Mouse (Mus musculus): ENCODE measurements around the gene Rdm1. TPM values are rescaled to one million over a fixed set of nuclear protein-coding genes. Genes with fewer than 3 reads are reported as not detected.
"Not testable (repeated sequence)": the region's sequence is repeated elsewhere in the genome, so short reads cannot be mapped to it uniquely, and the experiment has no call there.

Gene Rdm1
- polyA plus RNA-seq, 2 experiments, result 35.5 to 39.2 TPM

DNA sequence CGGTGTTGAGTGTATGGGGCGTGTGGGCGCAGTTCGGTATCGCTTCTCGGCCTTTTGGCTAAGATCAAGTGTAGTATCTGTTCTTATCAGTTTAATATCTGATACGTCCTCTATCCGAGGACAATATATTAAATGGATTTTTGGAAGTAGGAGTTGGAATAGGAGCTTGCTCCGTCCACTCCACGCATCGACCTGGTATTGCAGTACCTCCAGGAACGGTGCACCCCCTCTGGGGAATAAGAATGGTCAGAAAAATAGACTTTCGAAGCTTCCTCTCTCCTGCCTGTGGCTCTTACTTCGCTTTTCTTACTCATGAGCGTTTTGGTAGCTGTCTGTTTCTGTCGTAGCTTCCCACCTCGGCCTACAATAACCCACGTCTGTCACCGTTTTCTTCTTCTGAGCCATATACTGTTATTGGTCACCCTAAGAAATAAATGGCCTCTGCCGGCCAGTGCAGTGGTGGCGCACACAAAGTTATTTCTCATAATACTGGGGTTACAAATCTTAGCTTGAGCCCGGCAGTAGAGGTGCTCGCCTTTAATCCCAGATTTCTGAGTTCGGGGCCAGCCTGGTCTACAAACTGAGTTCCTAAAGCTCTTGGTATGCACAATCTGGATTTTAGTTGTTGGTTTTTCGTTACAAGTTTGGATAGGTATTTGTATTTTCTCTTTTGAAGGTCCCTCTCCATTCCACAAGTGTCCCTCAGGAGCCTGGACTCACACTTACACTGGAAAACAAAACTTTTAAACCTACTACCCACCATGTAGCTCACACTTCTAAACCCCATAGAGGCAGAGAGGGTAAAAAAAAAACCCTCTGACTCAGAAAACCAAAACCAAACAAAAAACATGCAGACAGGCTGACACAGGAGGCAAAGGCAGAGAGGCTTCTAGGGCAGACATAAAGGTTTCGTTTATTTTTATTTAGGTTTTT is 15.0 kb downstream of the Rdm1 start:
- peak overlapping the region; percentile 51 for H3K9ac ChIP-seq (ENCODE audit: low read depth, low read length, severe bottlenecking)
- peak; percentile 81 for ATAC-seq (ENCODE audit: low FRiP score, low read depth)
- 4% methylated on average over 12 of the region's 26 CpGs for WGBS
- H3K36me3 ChIP-seq (ENCODE audit: control insufficient read depth, insufficient read depth, low read length); H3K27me3 ChIP-seq (ENCODE audit: control insufficient read depth, insufficient read depth, low read length); H3K4me3 ChIP-seq (replicated peaks; ENCODE audit: low read length); H3K9me3 ChIP-seq (ENCODE audit: control insufficient read depth, low read length); H3K4me1 ChIP-seq (ENCODE audit: control insufficient read depth, insufficient read depth, low read length): not testable (repeated sequence)
- H3K4me2 ChIP-seq (replicated peaks; ENCODE audit: low read depth, low read length, severe bottlenecking), result peak overlapping the region; percentile 51; the same call in 1 of the 2 replicates
- peak overlapping the region; percentile 82 for H3K27ac ChIP-seq (replicated peaks; ENCODE audit: low read depth, low read length)
- TF ChIP-seq POLR2A (IDR thresholded peaks at IDR 0.05; ENCODE audit: borderline replicate concordance, extremely low read depth, insufficient read depth, insufficient read length), result peak; percentile 32; the same call in 1 of the 2 replicates
- peak; percentile 79 for DNase-seq (ENCODE audit: low spot score)

- H3K9ac ChIP-seq (ENCODE audit: low read depth, low read length, severe bottlenecking), result no peak overlapping the region
- H3K4me3 ChIP-seq (replicated peaks; ENCODE audit: low read length), result no peak overlapping the region
- H3K4me2 ChIP-seq (replicated peaks; ENCODE audit: low read depth, low read length, severe bottlenecking), result no peak overlapping the region
- ATAC-seq (ENCODE audit: low FRiP score, low read depth) (no peak), DNase-seq (ENCODE audit: low spot score) (no peak)
- no peaks in the 10 kb centered on the region for H3K27me3 ChIP-seq (ENCODE audit: control insufficient read depth, insufficient read depth, low read length)
- no peaks in the 10 kb centered on the region for H3K36me3 ChIP-seq (ENCODE audit: control insufficient read depth, insufficient read depth, low read length)
- 49% methylated on average over 5 of the region's 5 CpGs for WGBS
- no peak for TF ChIP-seq POLR2A (IDR thresholded peaks at IDR 0.05; ENCODE audit: borderline replicate concordance, extremely low read depth, insufficient read depth, insufficient read length)
- H3K27ac ChIP-seq (replicated peaks; ENCODE audit: low read depth, low read length), result no peak overlapping the region
- H3K4me1 ChIP-seq (ENCODE audit: control insufficient read depth, insufficient read depth, low read length), result no peaks in the 10 kb centered on the region
- no peaks in the 10 kb centered on the region for H3K9me3 ChIP-seq (ENCODE audit: control insufficient read depth, low read length)
Measured at GRCm38 (mm10) chr11:101642931-101643330, 15.9 kb downstream of the Rdm1 start.

DNA sequence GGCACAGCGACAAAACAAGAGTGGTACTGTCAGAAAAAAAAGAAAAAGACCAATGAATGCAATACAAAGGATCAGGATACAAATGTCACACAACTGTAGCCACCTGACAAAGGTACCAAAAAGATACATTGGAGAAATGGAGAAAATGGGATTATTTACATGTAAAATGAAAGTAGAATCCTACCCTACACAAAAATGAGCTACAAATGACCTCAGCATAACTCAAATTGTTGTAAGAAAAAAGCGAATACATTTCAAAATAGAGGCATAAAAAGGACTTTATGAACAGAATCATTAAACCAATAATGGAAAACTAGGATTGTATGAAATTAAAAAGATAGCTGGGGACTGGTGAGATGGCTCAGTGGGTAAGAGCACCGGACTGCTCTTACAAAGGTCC is 17.6 kb downstream of the Rdm1 start:
- H3K9me3 ChIP-seq (ENCODE audit: control insufficient read depth, low read length), result no peaks in the 10 kb centered on the region
- 52% methylated on average over 3 of the region's 3 CpGs for WGBS

GRCm38 (mm10) chr11:101645043-101645410 is 18.0 kb downstream of the Rdm1 start:
- H3K9me3 ChIP-seq (ENCODE audit: control insufficient read depth, low read length); H3K9ac ChIP-seq (ENCODE audit: low read depth, low read length, severe bottlenecking); H3K36me3 ChIP-seq (ENCODE audit: control insufficient read depth, insufficient read depth, low read length); ATAC-seq (ENCODE audit: low FRiP score, low read depth); DNase-seq (ENCODE audit: low spot score); H3K27me3 ChIP-seq (ENCODE audit: control insufficient read depth, insufficient read depth, low read length); H3K4me2 ChIP-seq (replicated peaks; ENCODE audit: low read depth, low read length, severe bottlenecking); H3K4me1 ChIP-seq (ENCODE audit: control insufficient read depth, insufficient read depth, low read length); H3K4me3 ChIP-seq (replicated peaks; ENCODE audit: low read length); H3K27ac ChIP-seq (replicated peaks; ENCODE audit: low read depth, low read length): not testable (repeated sequence)
- under 1% methylated on average over 4 of the region's 4 CpGs for WGBS

More for the DNA sequence above, 17.6 kb downstream of the Rdm1 start:
- H3K4me1 ChIP-seq (ENCODE audit: control insufficient read depth, insufficient read depth, low read length), result no peaks in the 10 kb centered on the region
- ATAC-seq (ENCODE audit: low FRiP score, low read depth) (no peak), DNase-seq (ENCODE audit: low spot score) (no peak)
- H3K27me3 ChIP-seq (ENCODE audit: control insufficient read depth, insufficient read depth, low read length), result no peaks in the 10 kb centered on the region
- TF ChIP-seq POLR2A (IDR thresholded peaks at IDR 0.05; ENCODE audit: borderline replicate concordance, extremely low read depth, insufficient read depth, insufficient read length), result no peak
- no peaks in the 10 kb centered on the region for H3K36me3 ChIP-seq (ENCODE audit: control insufficient read depth, insufficient read depth, low read length)
- H3K9ac ChIP-seq (ENCODE audit: low read depth, low read length, severe bottlenecking), result no peak overlapping the region
- no peak overlapping the region for H3K4me2 ChIP-seq (replicated peaks; ENCODE audit: low read depth, low read length, severe bottlenecking)
- no peak overlapping the region for H3K27ac ChIP-seq (replicated peaks; ENCODE audit: low read depth, low read length)
- no peak overlapping the region for H3K4me3 ChIP-seq (replicated peaks; ENCODE audit: low read length)

DNA sequence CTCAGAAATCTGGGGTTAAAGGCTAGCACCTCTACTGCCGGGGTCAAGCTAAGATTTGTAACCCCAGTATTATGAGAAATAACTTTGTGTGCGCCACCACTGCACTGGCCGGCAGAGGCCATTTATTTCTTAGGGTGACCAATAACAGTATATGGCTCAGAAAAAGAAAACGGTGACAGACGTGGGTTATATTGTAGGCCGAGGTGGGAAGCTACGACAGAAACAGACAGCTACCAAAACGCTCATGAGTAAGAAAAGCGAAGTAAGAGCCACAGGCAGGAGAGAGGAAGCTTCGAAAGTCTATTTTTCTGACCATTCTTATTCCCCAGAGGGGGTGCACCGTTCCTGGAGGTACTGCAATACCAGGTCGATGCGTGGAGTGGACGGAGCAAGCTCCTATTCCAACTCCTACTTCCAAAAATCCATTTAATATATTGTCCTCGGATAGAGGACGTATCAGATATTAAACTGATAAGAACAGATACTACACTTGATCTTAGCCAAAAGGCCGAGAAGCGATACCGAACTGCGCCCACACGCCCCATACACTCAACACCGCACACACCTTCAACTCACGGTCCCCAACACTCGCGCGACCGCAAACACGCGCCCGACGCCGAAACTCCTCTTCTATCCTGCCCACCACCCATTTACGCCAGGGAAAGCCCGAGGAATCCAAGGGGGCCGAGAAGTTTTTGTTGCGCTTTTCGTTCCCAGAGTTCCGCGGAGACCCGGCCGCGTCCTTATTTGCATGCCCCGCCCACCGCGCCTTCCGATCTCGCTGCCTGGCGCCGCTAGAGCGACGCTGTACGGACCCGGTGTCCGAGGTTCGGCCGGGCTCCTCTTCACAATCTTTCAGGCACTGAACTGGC is 18.7 kb downstream of the Rdm1 start:
- TF ChIP-seq POLR2A (IDR thresholded peaks at IDR 0.05; ENCODE audit: borderline replicate concordance, extremely low read depth, insufficient read depth, insufficient read length), result peak; percentile 30; the same call in 1 of the 2 replicates
- not testable (repeated sequence) for H3K9me3 ChIP-seq (ENCODE audit: control insufficient read depth, low read length); H3K36me3 ChIP-seq (ENCODE audit: control insufficient read depth, insufficient read depth, low read length); H3K4me1 ChIP-seq (ENCODE audit: control insufficient read depth, insufficient read depth, low read length); H3K27me3 ChIP-seq (ENCODE audit: control insufficient read depth, insufficient read depth, low read length)
- peak overlapping the region; percentile 43 for H3K4me2 ChIP-seq (replicated peaks; ENCODE audit: low read depth, low read length, severe bottlenecking)
- WGBS, result under 1% methylated on average over 36 of the region's 56 CpGs
- H3K9ac ChIP-seq (ENCODE audit: low read depth, low read length, severe bottlenecking), result peak overlapping the region; percentile 52; the same call in 1 of the 2 replicates
- peak overlapping the region; percentile 95 for H3K27ac ChIP-seq (replicated peaks; ENCODE audit: low read depth, low read length)
- ATAC-seq (ENCODE audit: low FRiP score, low read depth) (peak; percentile 83), DNase-seq (ENCODE audit: low spot score) (peak; percentile 76)
- peak overlapping the region; percentile 24 for H3K4me3 ChIP-seq (replicated peaks; ENCODE audit: low read length)

DNA sequence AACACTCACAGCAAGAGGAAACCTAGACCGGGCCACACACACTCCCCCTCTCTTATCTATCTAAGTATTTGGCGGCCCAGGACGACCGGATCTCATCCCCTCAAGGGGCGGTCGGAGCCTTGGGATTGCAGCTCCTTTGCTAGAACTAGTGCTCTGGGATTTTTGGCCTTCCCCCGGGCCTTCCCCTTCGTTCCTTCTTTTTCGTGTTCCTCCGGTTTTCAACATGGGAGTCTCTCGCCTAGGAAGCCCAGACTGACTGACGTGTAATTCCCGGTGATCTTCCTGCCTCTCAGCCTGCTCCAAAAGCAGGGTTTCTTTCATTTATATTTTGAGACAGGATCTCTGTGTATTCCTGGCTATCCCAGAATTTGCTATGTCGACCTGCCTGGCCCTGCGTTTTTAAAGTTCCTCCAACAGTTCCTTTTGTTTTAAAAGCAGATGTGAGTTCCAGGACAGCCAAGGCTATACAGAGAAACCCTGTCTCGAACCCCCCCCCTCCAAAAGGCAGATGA is 19.3 kb downstream of the Rdm1 start:
- H3K4me3 ChIP-seq (replicated peaks; ENCODE audit: low read length), result peak overlapping the region; percentile 24
- not testable (repeated sequence) for H3K27me3 ChIP-seq (ENCODE audit: control insufficient read depth, insufficient read depth, low read length); H3K36me3 ChIP-seq (ENCODE audit: control insufficient read depth, insufficient read depth, low read length); DNase-seq (ENCODE audit: low spot score); H3K4me1 ChIP-seq (ENCODE audit: control insufficient read depth, insufficient read depth, low read length); ATAC-seq (ENCODE audit: low FRiP score, low read depth); H3K9me3 ChIP-seq (ENCODE audit: control insufficient read depth, low read length)
- H3K9ac ChIP-seq (ENCODE audit: low read depth, low read length, severe bottlenecking), result peak overlapping the region; percentile 52; the same call in 1 of the 2 replicates
- 17% methylated on average over 12 of the region's 16 CpGs for WGBS
- peak overlapping the region; percentile 95 for H3K27ac ChIP-seq (replicated peaks; ENCODE audit: low read depth, low read length)
- H3K4me2 ChIP-seq (replicated peaks; ENCODE audit: low read depth, low read length, severe bottlenecking), result peak overlapping the region; percentile 43

DNA sequence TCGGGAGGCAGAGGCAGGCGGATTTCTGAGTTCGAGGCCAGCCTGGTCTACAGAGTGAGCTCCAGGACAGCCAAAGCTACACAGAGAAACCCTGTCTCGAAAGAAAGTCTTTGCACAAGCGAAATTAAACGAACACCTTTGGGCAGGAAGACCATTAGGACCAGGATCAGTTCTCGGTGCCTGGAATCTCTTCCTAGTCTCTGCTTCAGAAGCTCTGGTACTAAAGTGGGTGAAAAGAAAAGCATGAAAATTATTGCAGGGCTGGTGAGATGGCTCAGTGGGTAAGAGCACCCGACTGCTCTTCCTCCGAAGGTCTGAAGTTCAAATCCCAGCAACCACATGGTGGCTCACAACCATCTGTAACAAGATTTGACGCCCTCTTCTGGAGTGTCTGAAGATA is 20.1 kb downstream of the Rdm1 start:
- H3K9me3 ChIP-seq (ENCODE audit: control insufficient read depth, low read length); ATAC-seq (ENCODE audit: low FRiP score, low read depth): not testable (repeated sequence)

More for the DNA sequence above, 20.1 kb downstream of the Rdm1 start:
- not testable (repeated sequence) for H3K4me3 ChIP-seq (replicated peaks; ENCODE audit: low read length); DNase-seq (ENCODE audit: low spot score); H3K9ac ChIP-seq (ENCODE audit: low read depth, low read length, severe bottlenecking); H3K4me2 ChIP-seq (replicated peaks; ENCODE audit: low read depth, low read length, severe bottlenecking); H3K4me1 ChIP-seq (ENCODE audit: control insufficient read depth, insufficient read depth, low read length); H3K27ac ChIP-seq (replicated peaks; ENCODE audit: low read depth, low read length); H3K27me3 ChIP-seq (ENCODE audit: control insufficient read depth, insufficient read depth, low read length); H3K36me3 ChIP-seq (ENCODE audit: control insufficient read depth, insufficient read depth, low read length)
- 92% methylated on average over 9 of the region's 10 CpGs for WGBS

Measured in limb, embryonic 14.5 days (tissue).